Mouse (Mus musculus) heart, postnatal 25 days (tissue): ENCODE results near the gene Cad. TPM values are rescaled to one million over a fixed set of nuclear protein-coding genes. Genes with fewer than 3 reads are reported as not detected.
A peak's percentile ranks its signal among the peaks of the same experiment; 100 is the strongest.

Source experiments
- DNase-seq: peaks from one replicate; pipeline ENCODE4 v3.0.0; 2022; ENCODE audit warnings: low spot score
- intact Hi-C: fragments of 180-260 bp; cut with DNase I; formaldehyde crosslinking; loops from one replicate; pipeline ENCODE4 v1.15.1; 2025
- total RNA-seq, 2 experiments: library from RNA; stranded (reverse); gene quantifications; 2 replicates each; pipeline ENCODE4 v1.2.3; 2021

The Cad gene
- total RNA-seq, 2 experiments from 2014 or later = 14.4 to 15.5 TPM

GRCm38 (mm10) chr5:31055216-31056140, 898 bp downstream of the Cad start:
- intact Hi-C loops = loop anchor here (2.0 kb wide), 1 partner anchor 55 kb away; no protein-coding TSS in a partner anchor
- DNase-seq = no peak

- intact Hi-C loops = no loop called here
- no peak for DNase-seq
Observed at GRCm38 (mm10) chr5:31069810-31070209, 15.2 kb downstream of the Cad start.

- intact Hi-C loops = no loop called here
- no peak for DNase-seq
Observed at GRCm38 (mm10) chr5:31071059-31071458, 16.5 kb downstream of the Cad start.

- intact Hi-C loops = no loop called here
Observed at GRCm38 (mm10) chr5:31071821-31072220, 17.2 kb downstream of the Cad start.

GRCm38 (mm10) chr5:31073176-31073575, 18.6 kb downstream of the Cad start:
- intact Hi-C loops = no loop called here

More at GRCm38 (mm10) chr5:31071821-31072220, 17.2 kb downstream of the Cad start:
- no peak for DNase-seq

GRCm38 (mm10) chr5:31076346-31076745, 21.8 kb downstream of the Cad start:
- no peak for DNase-seq
- intact Hi-C loops = no loop called here

More at GRCm38 (mm10) chr5:31073176-31073575, 18.6 kb downstream of the Cad start:
- DNase-seq = no peak

GRCm38 (mm10) chr5:31080059-31080794, 25.6 kb downstream of the Cad start:
- intact Hi-C loops = no loop called here
- no peak for DNase-seq

GRCm38 (mm10) chr5:31080795-31081164, 26.2 kb downstream of the Cad start:
- intact Hi-C loops = no loop called here
- DNase-seq = no peak

- DNase-seq = no peak
- intact Hi-C loops = no loop called here
Observed at GRCm38 (mm10) chr5:31081386-31081785, 26.8 kb downstream of the Cad start.

GRCm38 (mm10) chr5:31082355-31082754, 27.8 kb downstream of the Cad start:
- intact Hi-C loops = no loop called here
- DNase-seq = no peak

GRCm38 (mm10) chr5:31082935-31083625, 28.5 kb downstream of the Cad start:
- DNase-seq = peak; percentile 31
- intact Hi-C loops = no loop called here

- no peak for DNase-seq
- intact Hi-C loops = no loop called here
Observed at GRCm38 (mm10) chr5:31083949-31084348, 29.4 kb downstream of the Cad start.

GRCm38 (mm10) chr5:31086606-31087005, 32.0 kb downstream of the Cad start:
- no peak for DNase-seq
- intact Hi-C loops = no loop called here

- intact Hi-C loops = no loop called here
- DNase-seq = no peak
Observed at GRCm38 (mm10) chr5:31087131-31087530, 32.6 kb downstream of the Cad start.

GRCm38 (mm10) chr5:31092231-31092975, 37.8 kb downstream of the Cad start:
- DNase-seq = no peak
- intact Hi-C loops = no loop called here

- intact Hi-C loops = no loop called here
Observed at GRCm38 (mm10) chr5:31093151-31094041, 38.8 kb downstream of the Cad start.

GRCm38 (mm10) chr5:31094100-31094798, 39.7 kb downstream of the Cad start:
- intact Hi-C loops = no loop called here
- DNase-seq = no peak

More at GRCm38 (mm10) chr5:31093151-31094041, 38.8 kb downstream of the Cad start:
- no peak for DNase-seq
